Mouse (Mus musculus) liver, postnatal 0 days (tissue): ENCODE measurements at regions not wholly inside any gene's neighbourhood (a gene's known extent, or its start where the extent isn't known, plus 50 kb on each side); places are given as distances from the start of the nearest gene placed in this dataset.

Experiments
- CTCF ChIP-seq: sonication (generic); IDR thresholded peaks from 2 replicates; pipeline ENCODE4 v1.5.1; 2016; ENCODE audit warnings: antibody characterized with exemption, low read depth
- EP300 ChIP-seq: IDR thresholded peaks from 2 replicates; pipeline ENCODE4 v1.6.1; 2016; ENCODE audit warnings: antibody characterized with exemption, low read depth, mild to moderate bottlenecking

GRCm38 (mm10) chr3:153783928-153784570, 59.1 kb upstream of the St6galnac3 start:
- TF ChIP-seq CTCF (no peak), EP300 (no peak)
